Mouse (Mus musculus): Measurements from ENCODE around the gene Abat.

Abat gene

GRCm38 (mm10) chr16:8636867-8637216, 123.6 kb downstream of the Abat start:
- DNase-seq (ENCODE audit: low spot score) = no peak

GRCm38 (mm10) chr16:8637217-8638051, 124.2 kb downstream of the Abat start, which contains the start of the genes Pmm2 and Tmem186:
Pmm2 (plus strand) TSS chr16:8637674.
Tmem186 (minus strand) TSS chr16:8637712.
- peak; percentile 99 for DNase-seq (ENCODE audit: low spot score)

- no peak for DNase-seq (ENCODE audit: low spot score)
Observed at GRCm38 (mm10) chr16:8638131-8638530, 124.9 kb downstream of the Abat start.

GRCm38 (mm10) chr16:8639466-8640191, 126.4 kb downstream of the Abat start:
- no peak for DNase-seq (ENCODE audit: low spot score)

GRCm38 (mm10) chr16:8643855-8644254, 130.6 kb downstream of the Abat start:
- peak; percentile 78 for DNase-seq (ENCODE audit: low spot score)

GRCm38 (mm10) chr16:8645546-8645945, 132.3 kb downstream of the Abat start:
- DNase-seq (ENCODE audit: low spot score) = no peak

- DNase-seq (ENCODE audit: low spot score) = peak; percentile 80
Observed at GRCm38 (mm10) chr16:8650007-8650406, 136.8 kb downstream of the Abat start.

- no peak for DNase-seq (ENCODE audit: low spot score)
Observed at GRCm38 (mm10) chr16:8655108-8655507, 141.9 kb downstream of the Abat start.

- no peak for DNase-seq (ENCODE audit: low spot score)
Observed at GRCm38 (mm10) chr16:8655599-8655998, 142.4 kb downstream of the Abat start.

- DNase-seq (ENCODE audit: low spot score) = no peak
Observed at GRCm38 (mm10) chr16:8656256-8656655, 143.0 kb downstream of the Abat start.

GRCm38 (mm10) chr16:8658349-8658748, 145.1 kb downstream of the Abat start:
- DNase-seq (ENCODE audit: low spot score) = peak; percentile 50

- peak; percentile 94 for DNase-seq (ENCODE audit: low spot score)
Observed at GRCm38 (mm10) chr16:8658764-8659163, 145.5 kb downstream of the Abat start.

- DNase-seq (ENCODE audit: low spot score) = no peak
Observed at GRCm38 (mm10) chr16:8663022-8663421, 149.8 kb downstream of the Abat start.

- DNase-seq (ENCODE audit: low spot score) = no peak
Observed at GRCm38 (mm10) chr16:8663606-8664539, 150.6 kb downstream of the Abat start.

GRCm38 (mm10) chr16:8665367-8665766, 152.1 kb downstream of the Abat start:
- DNase-seq (ENCODE audit: low spot score) = no peak

- DNase-seq (ENCODE audit: low spot score) = no peak
Observed at GRCm38 (mm10) chr16:8666452-8666851, 153.2 kb downstream of the Abat start.

- DNase-seq (ENCODE audit: low spot score) = peak; percentile 53
Observed at GRCm38 (mm10) chr16:8667261-8667660, 154.0 kb downstream of the Abat start.

GRCm38 (mm10) chr16:8667814-8668213, 154.6 kb downstream of the Abat start:
- DNase-seq (ENCODE audit: low spot score) = no peak

GRCm38 (mm10) chr16:8668386-8668785, 155.2 kb downstream of the Abat start:
- DNase-seq (ENCODE audit: low spot score) = no peak

GRCm38 (mm10) chr16:8669432-8669831, 156.2 kb downstream of the Abat start:
- peak; percentile 34 for DNase-seq (ENCODE audit: low spot score)

GRCm38 (mm10) chr16:8670041-8671035, 157.1 kb downstream of the Abat start:
- peak; percentile 72 for DNase-seq (ENCODE audit: low spot score)

Measured in adipocyte (in vitro differentiated cells).